Mouse (Mus musculus) embryonic facial prominence, embryonic 14.5 days (tissue): Measurements from ENCODE around the gene Lix1l. TPM values are rescaled to one million over a fixed set of nuclear protein-coding genes. Genes with fewer than 3 reads are reported as not detected.

Source experiments
- ATAC-seq: fragments of 200-750 bp; cut with Nextera tagmentation; 2 replicates; pipeline ENCODE4 v1.8.0; 2017; ENCODE audit warnings: low read depth, moderate number of reproducible peaks, moderate TSS enrichment
- DNase-seq: peaks from one replicate; pipeline ENCODE4 v3.0.0-alpha.2; 2015; ENCODE audit warnings: low spot score
- H3K27ac ChIP-seq: fragments of 300-500 bp; sonication (generic); replicated peaks from 2 replicates; pipeline ENCODE4 v1.5.1; 2014; ENCODE audit warnings: low read depth, mild to moderate bottlenecking, low read length, moderate library complexity
- H3K27me3 ChIP-seq: fragments of 300-500 bp; sonication (generic); replicated peaks from 2 replicates; pipeline ENCODE4 v1.6.1; 2014; ENCODE audit warnings: low read length; ENCODE audit not compliant: control insufficient read depth, insufficient read depth
- H3K36me3 ChIP-seq: fragments of 300-500 bp; sonication (generic); 2 replicates; pipeline ENCODE4 v1.6.1; 2014; ENCODE audit warnings: low read length, mixed read lengths; ENCODE audit not compliant: control insufficient read depth, insufficient read depth
- H3K4me1 ChIP-seq: fragments of 300-500 bp; sonication (generic); 2 replicates; pipeline ENCODE4 v1.6.1; 2014; ENCODE audit warnings: antibody characterized with exemption, low read length; ENCODE audit not compliant: control insufficient read depth, insufficient read depth
- H3K4me2 ChIP-seq: fragments of 300-500 bp; sonication (generic); 2 replicates; pipeline ENCODE4 v1.6.1; 2014; ENCODE audit warnings: low read depth, mild to moderate bottlenecking, low read length, moderate library complexity, mixed read lengths
- H3K4me3 ChIP-seq: fragments of 300-500 bp; sonication (generic); 2 replicates; pipeline ENCODE4 v1.5.1; 2014; ENCODE audit warnings: low read depth, mild to moderate bottlenecking, low read length
- H3K9ac ChIP-seq: fragments of 300-500 bp; sonication (generic); 2 replicates; pipeline ENCODE4 v1.6.1; 2014; ENCODE audit warnings: low read depth, mild to moderate bottlenecking, low read length, moderate library complexity, mixed read lengths
- H3K9me3 ChIP-seq: fragments of 300-500 bp; sonication (generic); 2 replicates; pipeline ENCODE4 v1.6.1; 2016; ENCODE audit warnings: low read length; ENCODE audit not compliant: control insufficient read depth
- WGBS: fragments of 180-500 bp; shearing (Covaris S2); extraction: QIAGEN DNeasy Blood & Tissue Kit; methylation state at CpG from one replicate; pipeline ENCODE4 v1.1.7; 2014; 5-methylcytosine and 5-hydroxymethylcytosine counted together
- polyA plus RNA-seq: library from polyadenylated mRNA; unstranded; fragments of >200 nt; fragmentation: Nextera tagmentation; extraction: Ambion mirVana; gene quantifications from 2 replicates; pipeline ENCODE4 v1.2.1, GENCODE M21; 2014

Gene Lix1l
- polyA plus RNA-seq, 1 experiment from 2014 or later: 10.1 TPM

DNA sequence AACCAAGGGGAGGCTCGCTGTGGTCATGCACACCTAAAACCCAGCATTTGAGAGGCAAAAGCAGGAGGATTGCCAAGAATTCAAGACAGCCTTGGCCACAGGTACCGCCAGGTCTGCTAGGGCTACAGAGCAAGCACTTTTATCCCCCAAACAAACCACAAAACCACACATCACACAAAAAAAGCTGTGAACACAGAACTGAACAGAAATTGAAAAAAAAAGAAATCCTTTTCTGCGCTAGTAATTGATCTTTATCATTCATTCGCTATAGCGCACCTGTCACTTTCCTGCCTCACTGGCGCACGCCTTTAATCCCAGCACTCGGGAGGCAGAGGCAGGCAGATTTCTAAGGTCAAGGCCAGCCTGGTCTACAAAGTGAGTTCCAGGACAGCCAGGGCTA lies 37.7 kb upstream of the Lix1l start:
- Histone ChIP-seq H3K9ac (no peak overlapping the region), H3K4me3 (no peak overlapping the region), H3K27ac (no peak overlapping the region), H3K4me1 (peaks cover 28% of the 10 kb centered on the region), H3K9me3 (no peaks in the 10 kb centered on the region), H3K27me3 (no peaks in the 10 kb centered on the region), H3K36me3 (peaks cover 22% of the 10 kb centered on the region), H3K4me2 (no peak overlapping the region)
- WGBS: 88% methylated on average over 8 of the region's 8 CpGs
- ATAC-seq (no peak), DNase-seq (no peak)

- Histone ChIP-seq H3K4me3 (no peak overlapping the region), H3K4me1 (peaks cover 28% of the 10 kb centered on the region), H3K4me2 (no peak overlapping the region), H3K36me3 (peaks cover 22% of the 10 kb centered on the region), H3K9ac (no peak overlapping the region), H3K27ac (peak overlapping the region; percentile 33; the same call in 1 of the 2 replicates), H3K27me3 (no peaks in the 10 kb centered on the region), H3K9me3 (no peaks in the 10 kb centered on the region)
- DNase-seq (no peak), ATAC-seq (no peak)
- 48% methylated on average over 10 of the region's 10 CpGs for whole genome bisulfite sequencing
These were observed 36.9 kb upstream of the Lix1l start for GRCm38 (mm10) chr3:96563911-96564632.

DNA sequence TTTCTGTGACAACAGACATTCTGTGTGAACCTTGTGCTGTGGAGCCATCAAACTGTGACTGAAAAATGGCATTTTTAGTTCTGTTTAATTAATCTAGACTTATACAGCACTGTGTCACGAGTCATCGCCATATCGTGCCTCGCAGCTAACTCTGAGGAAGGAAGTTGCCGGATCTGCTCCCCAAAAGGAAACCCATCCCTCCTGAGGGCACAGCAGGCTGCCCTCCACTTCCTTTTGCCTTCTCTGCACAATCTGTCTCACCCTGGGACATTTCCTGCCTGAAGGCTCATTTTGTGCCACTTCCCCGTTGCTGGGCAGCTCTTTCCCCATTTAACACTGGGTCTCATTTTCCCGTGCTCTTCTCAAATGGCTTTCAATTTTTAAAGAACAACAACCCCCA lies 36.3 kb upstream of the Lix1l start:
- peaks cover 20% of the 10 kb centered on the region for H3K36me3 ChIP-seq
- ATAC-seq: no peak
- H3K9ac ChIP-seq: no peak overlapping the region
- no peak overlapping the region for H3K4me2 ChIP-seq
- H3K9me3 ChIP-seq: no peaks in the 10 kb centered on the region
- no peak overlapping the region for H3K4me3 ChIP-seq
- no peaks in the 10 kb centered on the region for H3K27me3 ChIP-seq
- DNase-seq: no peak
- peak overlapping the region; percentile 33 for H3K27ac ChIP-seq
- WGBS: 44% methylated on average over 7 of the region's 7 CpGs
- H3K4me1 ChIP-seq: peaks cover 25% of the 10 kb centered on the region

DNA sequence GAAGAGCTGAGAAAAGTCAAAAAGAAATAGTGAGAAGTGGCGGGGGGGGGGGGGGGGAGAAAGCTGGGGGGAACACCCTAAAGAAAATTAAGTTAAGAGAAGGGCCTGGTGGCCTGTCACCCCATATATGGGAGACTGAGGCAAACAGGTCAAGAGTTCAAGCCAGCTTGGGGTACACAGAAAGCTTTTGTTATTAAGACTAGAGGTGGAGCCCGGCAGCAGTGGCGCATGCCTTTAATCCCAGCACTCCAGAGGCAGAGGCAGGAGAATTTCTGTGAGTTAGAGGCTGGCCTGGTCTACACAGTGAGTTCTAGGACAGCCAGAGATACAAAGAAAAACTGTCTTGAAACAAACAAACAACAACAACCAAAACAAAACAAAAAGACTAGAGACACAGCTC lies 35.8 kb upstream of the Lix1l start:
- H3K4me3 ChIP-seq: no peak overlapping the region
- H3K9me3 ChIP-seq: no peaks in the 10 kb centered on the region
- H3K4me1 ChIP-seq: peaks cover 20% of the 10 kb centered on the region
- H3K27me3 ChIP-seq: no peaks in the 10 kb centered on the region
- no peak overlapping the region for H3K9ac ChIP-seq
- DNase-seq: no peak
- 83% methylated on average over 3 of the region's 3 CpGs for WGBS
- no peak overlapping the region for H3K4me2 ChIP-seq
- ATAC-seq: no peak
- H3K27ac ChIP-seq: no peak overlapping the region; the same call in 1 of the 2 replicates
- H3K36me3 ChIP-seq: peaks cover 15% of the 10 kb centered on the region

DNA sequence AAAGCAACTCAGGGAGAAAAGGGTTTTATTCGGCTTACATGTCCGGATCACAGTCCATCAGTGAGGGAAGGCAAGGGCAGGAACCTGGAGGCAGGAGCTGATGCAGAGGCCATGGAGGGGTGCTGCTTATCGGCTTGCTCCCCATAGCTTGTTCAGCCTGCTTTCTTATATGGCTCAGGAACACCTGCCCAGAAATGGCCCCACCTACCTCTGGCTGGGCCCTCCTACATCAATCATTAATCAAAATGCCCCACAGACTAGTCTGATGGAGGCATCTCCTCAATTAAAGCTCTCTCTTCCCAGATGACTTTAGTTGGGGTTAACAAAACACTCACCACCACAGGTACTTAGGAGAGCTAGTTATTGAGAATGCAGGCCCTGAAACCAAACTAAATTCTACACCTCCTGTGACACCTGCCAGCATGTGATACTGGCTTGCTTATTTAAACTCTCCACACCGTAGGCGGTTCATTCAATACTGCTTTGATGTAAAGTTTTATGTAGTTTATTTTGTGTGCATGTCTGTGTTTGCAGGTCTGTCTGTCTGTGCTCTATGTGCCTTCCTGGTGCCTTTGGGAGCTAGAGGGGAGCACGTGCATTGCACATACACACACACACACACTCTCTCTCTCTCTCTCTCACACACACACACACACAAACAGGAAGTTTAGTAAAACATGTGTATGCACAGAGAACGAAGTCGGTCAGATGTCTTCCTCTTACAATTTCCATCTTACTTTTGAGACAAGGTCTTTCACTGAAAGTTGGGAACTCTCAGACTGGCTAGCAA lies 34.1 kb upstream of the Lix1l start:
- Histone ChIP-seq H3K36me3 (no peaks in the 10 kb centered on the region), H3K9me3 (no peaks in the 10 kb centered on the region), H3K9ac (no peak overlapping the region), H3K4me2 (no peak overlapping the region), H3K27me3 (no peaks in the 10 kb centered on the region), H3K4me3 (no peak overlapping the region), H3K4me1 (peaks cover 6% of the 10 kb centered on the region; the same call in 1 of the 2 replicates), H3K27ac (no peak overlapping the region)
- WGBS: 87% methylated on average over 8 of the region's 8 CpGs
- no peak for ATAC-seq
- DNase-seq: no peak

DNA sequence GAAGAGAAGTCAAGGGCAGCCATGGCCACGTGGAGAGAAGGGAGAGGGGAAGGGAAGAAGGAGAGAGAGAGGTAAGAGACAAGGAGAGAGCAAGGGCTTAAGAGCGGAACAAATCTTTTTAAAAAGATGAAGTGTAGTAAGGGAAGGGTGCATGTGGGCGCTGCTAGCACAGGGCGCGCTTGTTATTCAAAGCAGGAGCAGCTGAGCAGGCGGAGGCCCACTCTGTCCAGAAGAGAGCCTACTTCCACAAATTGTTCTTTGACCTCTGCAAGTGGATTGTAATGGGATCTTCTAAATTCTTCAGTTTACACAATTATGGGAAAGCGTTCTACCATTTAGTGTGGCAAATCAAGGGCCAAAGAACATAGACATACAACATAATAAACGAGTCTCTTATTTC lies 32.3 kb upstream of the Lix1l start:
- Histone ChIP-seq H3K4me3 (no peak overlapping the region), H3K36me3 (no peaks in the 10 kb centered on the region), H3K9me3 (no peaks in the 10 kb centered on the region), H3K9ac (no peak overlapping the region), H3K4me1 (peaks cover 6% of the 10 kb centered on the region; the same call in 1 of the 2 replicates), H3K27ac (no peak overlapping the region), H3K4me2 (no peak overlapping the region), H3K27me3 (no peaks in the 10 kb centered on the region)
- ATAC-seq (no peak), DNase-seq (no peak)
- WGBS: 74% methylated on average over 8 of the region's 8 CpGs

DNA sequence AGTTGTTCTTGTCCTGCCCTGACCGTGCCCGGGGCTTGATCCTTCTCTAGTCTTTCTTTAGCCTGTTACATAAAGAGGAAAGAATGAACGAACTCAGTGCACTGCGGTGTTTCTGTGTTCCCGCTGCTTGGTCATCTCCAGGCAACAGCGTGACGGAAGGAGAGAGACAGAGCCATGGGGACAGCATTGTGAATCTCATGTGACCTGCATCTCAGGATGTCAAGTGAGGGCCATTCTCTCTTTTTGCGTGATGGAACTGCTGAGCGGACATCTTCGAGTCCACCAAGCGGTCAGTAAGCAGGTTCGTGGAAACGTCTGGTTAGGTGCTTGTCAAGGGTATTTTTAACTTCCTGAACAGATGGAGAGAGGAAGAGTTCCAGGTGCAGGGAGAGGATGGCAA lies 31.4 kb upstream of the Lix1l start:
- Histone ChIP-seq H3K9me3 (no peaks in the 10 kb centered on the region), H3K36me3 (no peaks in the 10 kb centered on the region), H3K27ac (no peak overlapping the region), H3K4me2 (no peak overlapping the region), H3K9ac (no peak overlapping the region), H3K27me3 (no peaks in the 10 kb centered on the region), H3K4me1 (peaks cover 3% of the 10 kb centered on the region; the same call in 1 of the 2 replicates), H3K4me3 (no peak overlapping the region)
- WGBS: 94% methylated on average over 13 of the region's 13 CpGs
- DNase-seq (no peak), ATAC-seq (no peak)

- H3K36me3 ChIP-seq: no peaks in the 10 kb centered on the region
- H3K4me3 ChIP-seq: no peak overlapping the region
- DNase-seq (no peak), ATAC-seq (no peak)
- no peak overlapping the region for H3K4me2 ChIP-seq
- H3K4me1 ChIP-seq: no peaks in the 10 kb centered on the region
- WGBS: 89% methylated on average over 11 of the region's 11 CpGs
- H3K9me3 ChIP-seq: no peaks in the 10 kb centered on the region
- H3K9ac ChIP-seq: no peak overlapping the region
- no peaks in the 10 kb centered on the region for H3K27me3 ChIP-seq
- H3K27ac ChIP-seq: no peak overlapping the region
These were observed 30.9 kb upstream of the Lix1l start for GRCm38 (mm10) chr3:96569966-96570605.
